ENCODE assay signal across 19 mouse cellular contexts in genomic region chr14:8192727-8193126, GRCm38 (mm10).
"Had no signal": no experiment of that assay in that cellular context is flagged by ENCODE, and none has a peak within 500 bp of the region (broad histone marks: within the 10 kb centered on the region; RNA-seq: fewer than 3 reads in every experiment).

No protein-coding gene starts in this region.

- H3K4me1 ChIP-seq: lung, embryonic 15.5 days; megakaryocyte, embryonic 14.5 days; midbrain, embryonic 13.5 days; midbrain, embryonic 15.5 days; neural tube, embryonic 12.5 days had no signal

- ATAC-seq: lung, postnatal 0 days; midbrain, embryonic 13.5 days; midbrain, embryonic 15.5 days had no signal

- H3K36me3 ChIP-seq: lung, embryonic 15.5 days; midbrain, embryonic 13.5 days; midbrain, embryonic 15.5 days; neural tube, embryonic 12.5 days had no signal

- DNase-seq: lung, adult 2 months; lung, postnatal 14 days; lung, postnatal 36 days; retina, postnatal 1 day; right cerebral cortex, adult 18-20 months; right cerebral cortex, postnatal 25 days; right cerebral cortex, postnatal 4 days; spleen, adult 18-20 months; thymus, adult 18-20 months; thymus, postnatal 14 days; thymus, postnatal 36 days had no signal

- H3K4me2 ChIP-seq: lung, embryonic 15.5 days; midbrain, embryonic 11.5 days; midbrain, embryonic 13.5 days; midbrain, embryonic 15.5 days; neural tube, embryonic 12.5 days had no signal

- H3K4me3 ChIP-seq: lung, embryonic 15.5 days; megakaryocyte, embryonic 14.5 days; midbrain, embryonic 13.5 days; midbrain, embryonic 15.5 days; neural tube, embryonic 12.5 days had no signal

- H3K9me3 ChIP-seq: lung, embryonic 15.5 days; megakaryocyte, embryonic 14.5 days; midbrain, embryonic 13.5 days; midbrain, embryonic 15.5 days; neural tube, embryonic 12.5 days had no signal

- H3K9ac ChIP-seq: lung, embryonic 15.5 days; midbrain, embryonic 13.5 days; midbrain, embryonic 15.5 days; neural tube, embryonic 12.5 days had no signal

- H3K27ac ChIP-seq: lung, embryonic 15.5 days; macrophage; midbrain, embryonic 13.5 days; midbrain, embryonic 15.5 days; neural tube, embryonic 12.5 days had no signal

- H3K27me3 ChIP-seq: lung, embryonic 15.5 days; midbrain, embryonic 13.5 days; midbrain, embryonic 15.5 days; neural tube, embryonic 12.5 days had no signal
